Mouse (Mus musculus) limb, embryonic 14.5 days (tissue): ENCODE measurements around the gene Fam184b. TPM values are rescaled to one million over a fixed set of nuclear protein-coding genes. Genes with fewer than 3 reads are reported as not detected.

Source experiments
- ATAC-seq: fragments of 200-750 bp; cut with Nextera tagmentation; 2 replicates; pipeline ENCODE4 v1.8.0; 2017; ENCODE audit warnings: low read depth, moderate number of reproducible peaks, moderate TSS enrichment; ENCODE audit not compliant: low FRiP score
- DNase-seq: peaks from one replicate; pipeline ENCODE4 v3.0.0-alpha.2; 2015; ENCODE audit warnings: low spot score
- H3K27ac ChIP-seq: fragments of 300-500 bp; sonication (generic); replicated peaks from 2 replicates; pipeline ENCODE4 v1.5.1; 2014; ENCODE audit warnings: low read depth, mild to moderate bottlenecking, low read length, moderate library complexity, mixed read lengths
- H3K27me3 ChIP-seq: fragments of 300-500 bp; sonication (generic); 2 replicates; pipeline ENCODE4 v1.6.1; 2014; ENCODE audit warnings: low read length, mixed read lengths; ENCODE audit not compliant: control insufficient read depth, insufficient read depth
- H3K36me3 ChIP-seq: fragments of 300-500 bp; sonication (generic); 2 replicates; pipeline ENCODE4 v1.6.1; 2014; ENCODE audit warnings: mild to moderate bottlenecking, low read length, moderate library complexity, mixed read lengths; ENCODE audit not compliant: control insufficient read depth, insufficient read depth
- H3K4me1 ChIP-seq: fragments of 300-500 bp; sonication (generic); 2 replicates; pipeline ENCODE4 v1.6.1; 2014; ENCODE audit warnings: antibody characterized with exemption, low read length, mixed read lengths; ENCODE audit not compliant: control insufficient read depth, insufficient read depth
- H3K4me2 ChIP-seq: fragments of 300-500 bp; sonication (generic); replicated peaks from 2 replicates; pipeline ENCODE4 v1.6.1; 2014; ENCODE audit warnings: low read depth, mild to moderate bottlenecking, low read length, moderate library complexity; ENCODE audit not compliant: severe bottlenecking
- H3K4me3 ChIP-seq: fragments of 300-500 bp; sonication (generic); replicated peaks from 2 replicates; pipeline ENCODE4 v1.5.1; 2014; ENCODE audit warnings: low read length
- H3K9ac ChIP-seq: fragments of 300-500 bp; sonication (generic); 2 replicates; pipeline ENCODE4 v1.6.1; 2014; ENCODE audit warnings: mild to moderate bottlenecking, low read depth, low read length, moderate library complexity; ENCODE audit not compliant: severe bottlenecking
- H3K9me3 ChIP-seq: fragments of 300-500 bp; sonication (generic); 2 replicates; pipeline ENCODE4 v1.6.1; 2016; ENCODE audit warnings: low read length; ENCODE audit not compliant: control insufficient read depth
- POLR2A ChIP-seq: fragments of 200-500 bp; IDR thresholded peaks from 2 replicates; pipeline ENCODE4 v1.8.0; 2012; ENCODE audit warnings: inconsistent platforms, mild to moderate bottlenecking, moderate library complexity, borderline replicate concordance; ENCODE audit not compliant: insufficient read depth, insufficient read length; ENCODE audit errors: extremely low read depth
- WGBS: fragments of 180-500 bp; shearing (Covaris S2); extraction: QIAGEN DNeasy Blood & Tissue Kit; methylation state at CpG from one replicate; pipeline ENCODE4 v1.1.7; 2014; 5-methylcytosine and 5-hydroxymethylcytosine counted together
- polyA plus RNA-seq, 2 experiments: library from polyadenylated mRNA; depleted of rRNA in 1 of 2; stranded (reverse) in 1 of 2; unstranded in 1 of 2; fragments of >200 nt; fragmentation: Nextera tagmentation in 1 of 2; extraction: Ambion mirVana in 1 of 2; gene quantifications; 2 replicates each; pipeline versions ENCODE4 v1.2.1 to v1.2.3; 2012 to 2014

Fam184b gene
- polyA plus RNA-seq (2012; rRNA removed) (1.5 and 1.6 TPM in 2 replicates), polyA plus RNA-seq (2014; fragmentation: Nextera tagmentation; extraction: Ambion mirVana) (2.9 and 3.1 TPM in 2 replicates)

DNA sequence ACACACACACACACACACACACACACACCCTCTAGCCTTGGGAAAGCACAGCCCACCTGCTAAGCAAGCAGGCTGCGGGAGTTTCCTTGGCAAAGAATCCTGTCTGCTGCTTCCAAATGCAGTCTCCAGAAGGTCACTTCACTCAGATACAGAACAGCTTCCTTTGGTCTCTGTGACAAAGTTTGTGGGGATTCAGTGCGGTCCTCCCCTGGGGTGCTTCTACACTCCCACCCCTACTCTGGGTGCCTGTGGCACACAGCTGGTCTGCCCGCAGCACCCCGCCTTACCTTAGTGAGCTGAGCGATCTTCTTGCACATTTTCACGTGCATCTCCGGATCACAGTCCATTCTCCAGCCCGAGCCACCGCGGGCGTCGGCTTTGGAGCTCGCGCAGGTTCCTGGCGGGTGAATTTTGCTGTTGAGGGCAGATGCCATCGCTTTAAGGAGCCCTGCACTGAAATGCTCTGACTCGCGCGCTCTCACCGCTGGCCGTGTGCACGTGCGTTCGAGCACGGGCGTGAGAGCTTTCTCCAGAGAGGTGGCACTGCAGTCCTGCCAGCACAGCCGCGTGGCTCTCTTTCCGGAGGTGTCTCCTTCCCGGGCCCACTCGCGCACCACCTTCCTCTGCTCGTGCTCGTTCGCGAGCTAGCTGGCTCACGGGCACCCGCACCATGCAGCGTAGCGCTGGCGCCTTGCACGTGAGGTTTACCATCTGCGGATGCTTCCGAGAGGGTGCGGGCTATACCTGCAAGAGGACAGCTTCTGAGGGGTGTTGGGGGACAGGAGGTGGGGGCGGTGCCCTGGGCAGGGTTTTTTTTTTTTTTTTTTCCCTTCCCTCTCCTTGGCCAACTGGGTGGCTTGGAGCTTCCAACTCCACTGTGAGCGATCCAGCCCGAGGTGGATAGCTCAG lies at the start of gene Fam184b:
Gene Fam184b, minus strand, starts transcription at position 809 of the 909 bp plus-strand sequence.
- H3K27me3 ChIP-seq: no peaks in the 10 kb centered on the region
- WGBS: under 1% methylated on average over 47 of the region's 48 CpGs
- DNase-seq: peak; percentile 19
- no peaks in the 10 kb centered on the region for H3K9me3 ChIP-seq
- ATAC-seq: peak; percentile 55
- no peak within 1 kb of the TSS for H3K27ac ChIP-seq
- peak within 1 kb of the TSS; percentile 97 for H3K4me2 ChIP-seq
- H3K9ac ChIP-seq: peak within 1 kb of the TSS; percentile 56
- no peaks in the 10 kb centered on the region for H3K36me3 ChIP-seq
- H3K4me1 ChIP-seq: no peaks in the 10 kb centered on the region
- H3K4me3 ChIP-seq: peak within 1 kb of the TSS; percentile 62
- TF ChIP-seq POLR2A: no peak

DNA sequence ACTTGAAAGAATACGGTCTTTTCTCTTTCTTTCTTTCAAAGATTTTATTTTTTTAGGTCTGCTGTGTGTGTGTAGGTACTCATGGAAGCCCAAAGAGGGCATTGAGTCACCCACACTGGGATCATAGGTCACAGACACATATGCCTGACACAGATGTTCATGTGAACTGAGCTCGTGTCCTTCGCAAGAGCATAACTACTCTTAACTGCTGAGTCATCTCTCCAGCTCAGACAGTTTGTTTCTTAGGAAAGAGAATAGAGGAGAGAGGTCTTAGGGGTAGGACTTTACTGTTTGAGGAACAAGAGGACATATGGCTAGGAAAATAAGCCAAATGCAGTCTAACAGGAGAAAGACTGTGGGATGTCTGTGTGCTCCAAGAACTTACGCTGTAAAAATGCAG lies 49.7 kb upstream of the Fam184b start:
- 88% methylated on average over 4 of the region's 4 CpGs for WGBS
- no peak for TF ChIP-seq POLR2A
- Histone ChIP-seq H3K27me3 (no peaks in the 10 kb centered on the region), H3K9ac (no peak overlapping the region), H3K9me3 (no peaks in the 10 kb centered on the region), H3K27ac (no peak overlapping the region), H3K4me2 (no peak overlapping the region), H3K4me3 (no peak overlapping the region), H3K4me1 (no peaks in the 10 kb centered on the region), H3K36me3 (peaks cover 21% of the 10 kb centered on the region)
- no peak for ATAC-seq
- no peak for DNase-seq

DNA sequence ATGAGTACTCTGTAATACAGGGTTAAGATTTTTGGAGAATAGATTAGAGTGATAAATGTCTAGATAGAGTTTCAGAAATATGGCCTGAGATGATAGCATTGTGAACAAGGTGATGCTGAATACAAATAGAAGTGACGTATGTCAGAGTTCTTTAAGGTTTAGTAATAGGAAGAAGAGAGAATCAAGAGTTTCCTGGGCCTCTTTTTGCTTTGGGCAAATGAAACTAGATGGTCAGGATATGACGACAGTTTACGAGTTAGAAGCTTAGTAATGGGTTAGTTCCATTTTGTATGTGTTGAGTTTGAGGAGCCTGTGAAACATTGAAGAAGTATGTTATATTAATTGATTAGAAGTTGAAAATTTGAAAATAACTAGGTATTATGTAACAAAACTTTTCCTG lies 46.8 kb upstream of the Fam184b start:
- no peaks in the 10 kb centered on the region for H3K9me3 ChIP-seq
- DNase-seq (no peak), ATAC-seq (no peak)
- H3K27ac ChIP-seq: no peak overlapping the region
- peaks cover 22% of the 10 kb centered on the region for H3K36me3 ChIP-seq
- WGBS: 96% methylated on average over 3 of the region's 3 CpGs
- H3K4me2 ChIP-seq: no peak overlapping the region
- no peak overlapping the region for H3K4me3 ChIP-seq
- H3K9ac ChIP-seq: no peak overlapping the region
- H3K4me1 ChIP-seq: no peaks in the 10 kb centered on the region
- TF ChIP-seq POLR2A: no peak
- no peaks in the 10 kb centered on the region for H3K27me3 ChIP-seq

DNA sequence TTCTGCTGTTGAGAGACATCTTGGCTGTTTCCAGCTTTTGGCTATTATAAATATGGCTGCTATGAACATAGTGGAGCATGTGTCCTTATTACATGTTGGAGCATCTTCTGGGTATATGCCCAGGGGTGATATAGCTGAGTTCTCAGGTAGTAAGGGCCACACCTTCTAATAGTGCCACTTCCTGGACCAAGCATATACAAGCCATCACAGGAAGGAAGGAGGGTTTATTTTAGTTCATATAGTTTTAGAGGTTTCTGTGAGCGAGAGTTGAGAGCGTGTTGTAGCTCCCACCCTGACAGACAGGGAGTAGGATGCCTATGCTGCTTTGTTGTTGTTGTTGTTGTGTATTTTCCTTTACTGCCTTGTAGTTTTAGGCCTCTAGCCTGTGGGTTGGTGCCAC lies 45.8 kb upstream of the Fam184b start:
- WGBS: 90% methylated on average over 2 of the region's 2 CpGs
- H3K36me3 ChIP-seq: peaks cover 27% of the 10 kb centered on the region
- H3K27ac ChIP-seq: no peak overlapping the region
- ATAC-seq (no peak), DNase-seq (no peak)
- no peak overlapping the region for H3K4me3 ChIP-seq
- H3K27me3 ChIP-seq: no peaks in the 10 kb centered on the region
- H3K9me3 ChIP-seq: no peaks in the 10 kb centered on the region
- TF ChIP-seq POLR2A: no peak
- H3K4me1 ChIP-seq: no peaks in the 10 kb centered on the region
- no peak overlapping the region for H3K4me2 ChIP-seq
- H3K9ac ChIP-seq: no peak overlapping the region

DNA sequence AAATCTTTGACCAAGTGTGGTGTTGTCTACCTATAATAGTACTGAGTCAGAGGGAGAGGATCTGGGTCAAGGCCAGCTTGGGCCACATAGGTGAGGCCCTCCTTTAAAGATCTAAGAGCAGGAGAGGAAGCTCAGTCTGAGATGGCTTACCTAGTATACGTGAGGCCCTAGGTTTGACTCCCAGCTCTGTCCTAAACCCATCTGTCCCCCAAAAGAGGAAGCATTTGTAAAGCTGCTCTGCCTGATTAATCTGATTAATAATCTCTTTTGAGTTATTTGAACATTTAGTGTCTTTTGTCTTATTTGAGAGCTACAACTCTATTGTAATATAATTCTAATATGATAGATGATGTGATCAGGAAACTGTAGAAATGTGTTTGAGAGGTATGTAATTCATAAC lies 44.0 kb upstream of the Fam184b start:
- Histone ChIP-seq H3K9ac (no peak overlapping the region), H3K27me3 (no peaks in the 10 kb centered on the region), H3K36me3 (peaks cover 19% of the 10 kb centered on the region), H3K9me3 (no peaks in the 10 kb centered on the region), H3K4me3 (no peak overlapping the region), H3K4me2 (no peak overlapping the region), H3K4me1 (no peaks in the 10 kb centered on the region), H3K27ac (no peak overlapping the region)
- WGBS: 95% methylated on average over 1 of the region's 1 CpGs
- ATAC-seq (no peak), DNase-seq (no peak)
- no peak for TF ChIP-seq POLR2A
